Mouse (Mus musculus) Patski (cell line): ENCODE measurements around the gene Cps1. TPM values are rescaled to one million over a fixed set of nuclear protein-coding genes. Genes with fewer than 3 reads are reported as not detected.

Experiments used
- ATAC-seq: fragments of 100-300 bp; one replicate; pipeline ENCODE4 v1.8.0; 2021
- CTCF ChIA-PET: fragments of 350-600 bp; sonication (Branson Sonifier 250); formaldehyde crosslinking; loops from one replicate; lab custom pipeline; 2022; ENCODE audit warnings: inconsistent platforms; lab: Charles Lee
- POLR2A ChIA-PET: fragments of 350-600 bp; sonication (Branson Sonifier 250); formaldehyde crosslinking; loops from one replicate; lab custom pipeline; 2022; ENCODE audit warnings: antibody characterized with exemption, inconsistent platforms; lab: Charles Lee
- DNase-seq: peaks from one replicate; pipeline ENCODE4 v3.0.0-alpha.2; 2011; ENCODE audit warnings: low read depth, low spot score
- H3K27me3 ChIP-seq: fragments of 371-371 bp; one replicate; pipeline ENCODE4 v1.5.1; 2021
- CTCF ChIP-seq: fragments of 100-300 bp; IDR thresholded peaks from one replicate; pipeline ENCODE4 v1.5.1; 2021
- in situ Hi-C: fragments of 300-500 bp; cut with MboI; formaldehyde crosslinking; loops from 3 replicates; pipeline ENCODE4 v1.11.1; 2018; ENCODE audit warnings: low pct_unique_long_range_greater_than_20kb, mixed read lengths
- polyA plus RNA-seq: library from polyadenylated mRNA; unstranded; gene quantifications from one replicate; pipeline ENCODE4 v1.2.3, GENCODE M21; 2021

The Cps1 gene
- not detected for polyA plus RNA-seq

GRCm38 (mm10) chr1:67122797-67123196, at the start of gene Cps1:
Gene Cps1 (plus strand): TSS chr1:67123026.
- in situ Hi-C loops, result no loop called here
- no peak for TF ChIP-seq CTCF
- CTCF ChIA-PET, result no interaction called here
- POLR2A ChIA-PET, result no interaction called here
- no peak for ATAC-seq
- H3K27me3 ChIP-seq, result peaks cover 8% of the 10 kb centered on the region
- DNase-seq, result no peak

DNA sequence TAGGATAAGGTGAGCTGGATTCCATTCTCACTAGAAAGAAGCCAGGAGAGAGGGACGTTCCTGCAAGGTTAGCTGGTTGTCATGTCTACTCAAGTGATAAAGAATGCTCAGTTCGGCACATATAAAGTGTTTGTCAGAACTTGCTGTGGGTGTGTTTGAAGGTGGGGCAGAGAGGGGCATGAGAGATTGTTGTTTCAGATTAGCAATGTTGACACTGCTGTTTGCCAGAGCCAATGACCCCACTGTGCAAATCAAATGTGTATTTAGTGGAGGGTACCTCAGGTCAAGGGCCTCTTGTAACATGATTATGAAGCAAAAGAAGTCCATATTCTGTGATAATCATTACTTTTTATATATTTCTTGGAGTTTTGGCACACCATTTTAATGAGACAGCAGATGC, 45.1 kb upstream of the Cps1 start:
- ATAC-seq (no peak), DNase-seq (no peak)
- no peak for TF ChIP-seq CTCF
- in situ Hi-C loops, result no loop called here
- H3K27me3 ChIP-seq, result peaks cover 21% of the 10 kb centered on the region
- ChIA-PET CTCF (interaction anchor here (0.9 kb wide), 1 partner anchor 10 kb away, joined by 3 read pairs; no protein-coding TSS in a partner anchor), POLR2A (no interaction called here)

GRCm38 (mm10) chr1:67078666-67079065, 44.2 kb upstream of the Cps1 start:
- ChIA-PET CTCF (no interaction called here), POLR2A (no interaction called here)
- in situ Hi-C loops, result no loop called here
- TF ChIP-seq CTCF, result no peak
- no peak for DNase-seq
- no peak for ATAC-seq
- peaks cover 21% of the 10 kb centered on the region for H3K27me3 ChIP-seq

DNA sequence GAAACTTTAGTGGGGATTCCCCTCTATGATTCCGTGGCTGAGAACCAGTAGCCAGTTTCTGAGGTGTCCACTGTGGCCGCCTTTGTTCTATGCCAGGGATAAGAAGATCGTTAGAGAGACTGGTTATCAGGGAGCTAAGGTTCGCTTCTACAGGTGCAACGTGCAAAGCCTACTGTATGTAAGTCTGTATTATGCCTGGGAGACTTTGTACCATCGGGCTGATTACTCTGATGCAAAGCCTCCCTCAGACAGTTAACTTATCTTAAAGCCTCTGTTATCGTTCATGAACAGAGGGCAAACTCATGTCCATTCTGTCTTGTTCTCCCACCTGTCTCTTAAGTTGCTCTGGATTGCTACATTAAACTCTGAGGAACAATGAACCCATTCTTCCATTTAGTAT, 43.7 kb upstream of the Cps1 start:
- ChIA-PET POLR2A (no interaction called here), CTCF (no interaction called here)
- H3K27me3 ChIP-seq, result peaks cover 21% of the 10 kb centered on the region
- in situ Hi-C loops, result no loop called here
- DNase-seq, result no peak
- no peak for ATAC-seq
- no peak for TF ChIP-seq CTCF

DNA sequence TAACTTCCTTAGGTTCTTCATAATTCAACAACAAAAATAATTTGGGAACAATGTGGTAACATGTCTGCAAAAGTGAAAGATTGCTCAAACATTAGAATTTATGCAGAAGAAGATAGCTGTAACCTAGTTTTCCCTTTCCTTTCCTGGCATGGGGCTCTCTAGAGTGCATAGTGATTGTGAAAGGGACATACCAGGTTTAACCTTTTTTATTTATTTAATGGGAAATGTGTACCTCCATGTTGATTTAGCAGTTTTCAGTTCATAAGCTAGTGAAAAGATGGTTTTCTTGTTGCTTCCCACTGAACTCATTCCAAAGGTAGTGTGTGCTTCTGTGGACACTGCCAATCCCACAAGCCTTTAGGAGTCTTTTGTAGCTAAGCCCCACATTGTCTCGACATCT, 30.4 kb upstream of the Cps1 start:
- POLR2A ChIA-PET, result no interaction called here
- in situ Hi-C loops, result no loop called here

GRCm38 (mm10) chr1:67099215-67099614, 23.6 kb upstream of the Cps1 start:
- ChIA-PET CTCF (interaction anchor here (1.7 kb wide), 1 partner anchor 13 kb away, joined by 4 read pairs; no protein-coding TSS in a partner anchor), POLR2A (no interaction called here)
- in situ Hi-C loops, result no loop called here
- DNase-seq (no peak), ATAC-seq (no peak)
- TF ChIP-seq CTCF, result no peak
- peaks cover 10% of the 10 kb centered on the region for H3K27me3 ChIP-seq

More for the DNA sequence above, 30.4 kb upstream of the Cps1 start:
- DNase-seq (no peak), ATAC-seq (no peak)
- CTCF ChIA-PET, result no interaction called here
- TF ChIP-seq CTCF, result no peak
- H3K27me3 ChIP-seq, result peaks cover 17% of the 10 kb centered on the region

- ATAC-seq (no peak), DNase-seq (no peak)
- TF ChIP-seq CTCF, result no peak
- ChIA-PET POLR2A (no interaction called here), CTCF (no interaction called here)
- H3K27me3 ChIP-seq, result no peaks in the 10 kb centered on the region
- in situ Hi-C loops, result no loop called here
Measured at GRCm38 (mm10) chr1:67103476-67104248, 19.2 kb upstream of the Cps1 start.

DNA sequence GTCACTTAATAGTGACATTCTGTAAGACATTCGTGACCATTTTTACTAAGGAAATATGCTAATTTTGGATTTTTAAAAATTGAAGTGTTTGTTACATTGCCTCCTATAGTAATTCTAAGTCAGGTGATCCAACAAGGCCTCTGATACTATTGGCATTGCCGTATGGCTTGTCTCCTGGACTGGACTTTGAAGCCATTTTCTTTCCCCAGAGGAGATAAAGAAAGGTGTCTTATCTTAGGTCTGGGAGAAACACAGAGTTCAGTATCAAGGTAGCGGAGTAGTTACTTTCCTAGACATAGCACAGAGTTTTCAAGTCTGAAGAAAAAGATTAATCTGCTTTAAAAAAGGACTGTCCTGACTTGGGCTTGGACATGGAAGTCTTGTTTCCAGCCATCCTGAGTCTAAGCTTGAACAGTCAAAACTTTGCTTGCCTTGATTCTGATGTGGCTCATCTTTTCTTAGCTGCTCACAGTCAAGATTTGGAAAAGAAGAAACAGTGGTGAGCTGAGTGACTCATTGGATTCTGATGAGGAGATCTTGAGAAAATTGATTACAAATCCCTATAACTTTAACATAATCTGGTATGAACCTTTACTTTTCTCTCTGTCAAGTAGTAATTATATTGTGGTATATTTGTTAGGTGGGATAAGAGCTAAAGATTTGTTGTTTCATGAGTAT, 11.1 kb upstream of the Cps1 start:
- H3K27me3 ChIP-seq, result peaks cover 21% of the 10 kb centered on the region
- in situ Hi-C loops, result no loop called here
- POLR2A ChIA-PET, result no interaction called here
- no peak for TF ChIP-seq CTCF
- ATAC-seq (no peak), DNase-seq (no peak)
- CTCF ChIA-PET, result no interaction called here

GRCm38 (mm10) chr1:67113343-67114030, 9.3 kb upstream of the Cps1 start:
- peaks cover 25% of the 10 kb centered on the region for H3K27me3 ChIP-seq
- in situ Hi-C loops, result no loop called here
- ChIA-PET POLR2A (no interaction called here), CTCF (no interaction called here)
- no peak for ATAC-seq
- no peak for DNase-seq
- no peak for TF ChIP-seq CTCF

GRCm38 (mm10) chr1:67116571-67116970, 6.3 kb upstream of the Cps1 start:
- ATAC-seq (no peak), DNase-seq (no peak)
- no peak for TF ChIP-seq CTCF
- ChIA-PET CTCF (no interaction called here), POLR2A (no interaction called here)
- in situ Hi-C loops, result no loop called here
- peaks cover 25% of the 10 kb centered on the region for H3K27me3 ChIP-seq

- ATAC-seq (no peak), DNase-seq (no peak)
- POLR2A ChIA-PET, result no interaction called here
- TF ChIP-seq CTCF, result no peak
- in situ Hi-C loops, result no loop called here
- H3K27me3 ChIP-seq, result peaks cover 16% of the 10 kb centered on the region
- CTCF ChIA-PET, result no interaction called here
Measured at GRCm38 (mm10) chr1:67117778-67118177, 5.0 kb upstream of the Cps1 start.
